Mouse (Mus musculus): Measurements from ENCODE around the gene Atp6v1e2. TPM values are rescaled to one million over a fixed set of nuclear protein-coding genes. Genes with fewer than 3 reads are reported as not detected.
A peak's percentile ranks its signal among the peaks of the same experiment; 100 is the strongest.

Gene Atp6v1e2
- polyA plus RNA-seq, 1 experiment from 2014 or later: not detected

- no peak within 1 kb of the TSS for H3K4me3 ChIP-seq (ENCODE audit: low read depth, low read length)
- no peak within 1 kb of the TSS for H3K4me2 ChIP-seq
- WGBS: 86% methylated on average over 10 of the region's 10 CpGs
- H3K4me1 ChIP-seq (replicated peaks; ENCODE audit: control insufficient read depth, insufficient read depth, low read length): no peaks in the 10 kb centered on the region
- no peak for DNase-seq (ENCODE audit: low spot score)
- no peaks in the 10 kb centered on the region for H3K27me3 ChIP-seq (replicated peaks; ENCODE audit: control insufficient read depth, insufficient read depth, low read length)
- no peaks in the 10 kb centered on the region for H3K36me3 ChIP-seq (ENCODE audit: control insufficient read depth, insufficient read depth, low read length)
- H3K9me3 ChIP-seq (ENCODE audit: control insufficient read depth, low read length): no peaks in the 10 kb centered on the region
- ATAC-seq (replicated peaks; ENCODE audit: low FRiP score): no peak
- no peak within 1 kb of the TSS for H3K27ac ChIP-seq (ENCODE audit: low read depth, low read length)
- H3K9ac ChIP-seq (ENCODE audit: low read depth, low read length): no peak within 1 kb of the TSS
These were observed 30.6 kb downstream of the Atp6v1e2 start, which contains the start of gene Tmem247 for GRCm38 (mm10) chr17:86917048-86917447. TSS of gene Tmem247 (plus strand) at chr17:86917348.

GRCm38 (mm10) chr17:86915540-86915939, 32.2 kb downstream of the Atp6v1e2 start:
- ATAC-seq (replicated peaks; ENCODE audit: low FRiP score): no peak
- no peaks in the 10 kb centered on the region for H3K9me3 ChIP-seq (ENCODE audit: control insufficient read depth, low read length)
- 79% methylated on average over 4 of the region's 4 CpGs for WGBS

GRCm38 (mm10) chr17:86913003-86913607, 34.6 kb downstream of the Atp6v1e2 start:
- Histone ChIP-seq H3K4me2 (no peak overlapping the region), H3K36me3 (ENCODE audit: control insufficient read depth, insufficient read depth, low read length) (no peaks in the 10 kb centered on the region), H3K4me3 (ENCODE audit: low read depth, low read length) (no peak overlapping the region), H3K9me3 (ENCODE audit: control insufficient read depth, low read length) (no peaks in the 10 kb centered on the region), H3K9ac (ENCODE audit: low read depth, low read length) (no peak overlapping the region), H3K27ac (ENCODE audit: low read depth, low read length) (no peak overlapping the region), H3K4me1 (replicated peaks; ENCODE audit: control insufficient read depth, insufficient read depth, low read length) (no peaks in the 10 kb centered on the region), H3K27me3 (replicated peaks; ENCODE audit: control insufficient read depth, insufficient read depth, low read length) (no peaks in the 10 kb centered on the region)
- 71% methylated on average over 7 of the region's 7 CpGs for WGBS
- ATAC-seq (replicated peaks; ENCODE audit: low FRiP score) (no peak), DNase-seq (ENCODE audit: low spot score) (peak; percentile 9)

More at GRCm38 (mm10) chr17:86915540-86915939, 32.2 kb downstream of the Atp6v1e2 start:
- Histone ChIP-seq H3K27ac (ENCODE audit: low read depth, low read length) (no peak overlapping the region), H3K27me3 (replicated peaks; ENCODE audit: control insufficient read depth, insufficient read depth, low read length) (no peaks in the 10 kb centered on the region), H3K4me1 (replicated peaks; ENCODE audit: control insufficient read depth, insufficient read depth, low read length) (no peaks in the 10 kb centered on the region), H3K4me3 (ENCODE audit: low read depth, low read length) (no peak overlapping the region), H3K9ac (ENCODE audit: low read depth, low read length) (no peak overlapping the region), H3K36me3 (ENCODE audit: control insufficient read depth, insufficient read depth, low read length) (no peaks in the 10 kb centered on the region), H3K4me2 (no peak overlapping the region)
- no peak for DNase-seq (ENCODE audit: low spot score)

- peak; percentile 28 for DNase-seq (ENCODE audit: low spot score)
- 53% methylated on average over 5 of the region's 5 CpGs for WGBS
- Histone ChIP-seq H3K9me3 (ENCODE audit: control insufficient read depth, low read length) (no peaks in the 10 kb centered on the region), H3K9ac (ENCODE audit: low read depth, low read length) (no peak overlapping the region), H3K4me2 (no peak overlapping the region), H3K27ac (ENCODE audit: low read depth, low read length) (no peak overlapping the region), H3K4me1 (replicated peaks; ENCODE audit: control insufficient read depth, insufficient read depth, low read length) (no peaks in the 10 kb centered on the region), H3K27me3 (replicated peaks; ENCODE audit: control insufficient read depth, insufficient read depth, low read length) (no peaks in the 10 kb centered on the region), H3K36me3 (ENCODE audit: control insufficient read depth, insufficient read depth, low read length) (no peaks in the 10 kb centered on the region), H3K4me3 (ENCODE audit: low read depth, low read length) (no peak overlapping the region)
- ATAC-seq (replicated peaks; ENCODE audit: low FRiP score): no peak
These were observed 36.4 kb downstream of the Atp6v1e2 start for GRCm38 (mm10) chr17:86911261-86911660.

- ATAC-seq (replicated peaks; ENCODE audit: low FRiP score): no peak
- WGBS: 72% methylated on average over 14 of the region's 14 CpGs
- H3K36me3 ChIP-seq (ENCODE audit: control insufficient read depth, insufficient read depth, low read length): no peaks in the 10 kb centered on the region
These were observed 37.8 kb downstream of the Atp6v1e2 start for GRCm38 (mm10) chr17:86909733-86910495.

GRCm38 (mm10) chr17:86908316-86908715, 39.4 kb downstream of the Atp6v1e2 start:
- 0 out of 2 replicates have a peak, but pooled peaks cover 2% of the 10 kb centered on the region for H3K27me3 ChIP-seq (replicated peaks; ENCODE audit: control insufficient read depth, insufficient read depth, low read length)
- no peak overlapping the region for H3K9ac ChIP-seq (ENCODE audit: low read depth, low read length)
- no peak overlapping the region for H3K4me3 ChIP-seq (ENCODE audit: low read depth, low read length)
- H3K27ac ChIP-seq (ENCODE audit: low read depth, low read length): no peak overlapping the region
- 73% methylated on average over 8 of the region's 8 CpGs for WGBS
- DNase-seq (ENCODE audit: low spot score) (peak; percentile 25), ATAC-seq (replicated peaks; ENCODE audit: low FRiP score) (no peak)
- H3K4me2 ChIP-seq: no peak overlapping the region
- H3K4me1 ChIP-seq (replicated peaks; ENCODE audit: control insufficient read depth, insufficient read depth, low read length): peaks cover 8% of the 10 kb centered on the region
- H3K9me3 ChIP-seq (ENCODE audit: control insufficient read depth, low read length): no peaks in the 10 kb centered on the region
- no peaks in the 10 kb centered on the region for H3K36me3 ChIP-seq (ENCODE audit: control insufficient read depth, insufficient read depth, low read length)

More at GRCm38 (mm10) chr17:86909733-86910495, 37.8 kb downstream of the Atp6v1e2 start:
- no peak for DNase-seq (ENCODE audit: low spot score)
- H3K4me1 ChIP-seq (replicated peaks; ENCODE audit: control insufficient read depth, insufficient read depth, low read length): no peaks in the 10 kb centered on the region; the same call in none of the 2 replicates
- no peak overlapping the region for H3K4me3 ChIP-seq (ENCODE audit: low read depth, low read length)
- no peaks in the 10 kb centered on the region for H3K9me3 ChIP-seq (ENCODE audit: control insufficient read depth, low read length)
- H3K9ac ChIP-seq (ENCODE audit: low read depth, low read length): no peak overlapping the region
- no peak overlapping the region for H3K4me2 ChIP-seq
- H3K27ac ChIP-seq (ENCODE audit: low read depth, low read length): no peak overlapping the region
- H3K27me3 ChIP-seq (replicated peaks; ENCODE audit: control insufficient read depth, insufficient read depth, low read length): no peaks in the 10 kb centered on the region

- 88% methylated on average over 3 of the region's 3 CpGs for WGBS
- no peak for ATAC-seq (replicated peaks; ENCODE audit: low FRiP score)
These were observed 40.6 kb downstream of the Atp6v1e2 start for GRCm38 (mm10) chr17:86907092-86907491.

GRCm38 (mm10) chr17:86906601-86907000, 41.1 kb downstream of the Atp6v1e2 start:
- ATAC-seq (replicated peaks; ENCODE audit: low FRiP score) (no peak), DNase-seq (ENCODE audit: low spot score) (peak; percentile 39)
- Histone ChIP-seq H3K4me2 (no peak overlapping the region), H3K9ac (ENCODE audit: low read depth, low read length) (no peak overlapping the region), H3K9me3 (ENCODE audit: control insufficient read depth, low read length) (no peaks in the 10 kb centered on the region), H3K36me3 (ENCODE audit: control insufficient read depth, insufficient read depth, low read length) (no peaks in the 10 kb centered on the region), H3K27ac (ENCODE audit: low read depth, low read length) (no peak overlapping the region), H3K4me3 (ENCODE audit: low read depth, low read length) (no peak overlapping the region), H3K4me1 (replicated peaks; ENCODE audit: control insufficient read depth, insufficient read depth, low read length) (peaks cover 8% of the 10 kb centered on the region), H3K27me3 (replicated peaks; ENCODE audit: control insufficient read depth, insufficient read depth, low read length) (0 out of 2 replicates have a peak, but pooled peaks cover 2% of the 10 kb centered on the region)
- WGBS: 27% methylated on average over 6 of the region's 6 CpGs

More at GRCm38 (mm10) chr17:86907092-86907491, 40.6 kb downstream of the Atp6v1e2 start:
- H3K4me3 ChIP-seq (ENCODE audit: low read depth, low read length): no peak overlapping the region
- H3K4me2 ChIP-seq: no peak overlapping the region
- H3K36me3 ChIP-seq (ENCODE audit: control insufficient read depth, insufficient read depth, low read length): no peaks in the 10 kb centered on the region
- H3K27ac ChIP-seq (ENCODE audit: low read depth, low read length): no peak overlapping the region
- H3K9ac ChIP-seq (ENCODE audit: low read depth, low read length): no peak overlapping the region
- no peaks in the 10 kb centered on the region for H3K9me3 ChIP-seq (ENCODE audit: control insufficient read depth, low read length)
- H3K4me1 ChIP-seq (replicated peaks; ENCODE audit: control insufficient read depth, insufficient read depth, low read length): peaks cover 8% of the 10 kb centered on the region
- 0 out of 2 replicates have a peak, but pooled peaks cover 2% of the 10 kb centered on the region for H3K27me3 ChIP-seq (replicated peaks; ENCODE audit: control insufficient read depth, insufficient read depth, low read length)
- peak; percentile 21 for DNase-seq (ENCODE audit: low spot score)

All from liver, embryonic 11.5 days (tissue).